Mouse (Mus musculus) gastrocnemius, adult 18-20 months (tissue): ENCODE measurements around the gene Bbs5. TPM values are rescaled to one million over a fixed set of nuclear protein-coding genes. Genes with fewer than 3 reads are reported as not detected.
"Not testable (repeated sequence)": the region's sequence is repeated elsewhere in the genome, so short reads cannot be mapped to it uniquely, and the experiment has no call there.

Experiments
- DNase-seq: peaks from one replicate; pipeline ENCODE4 v3.0.0; 2021; ENCODE audit warnings: low spot score
- total RNA-seq, 2 experiments: library from RNA; stranded (reverse); gene quantifications; 2 replicates each; pipeline ENCODE4 v1.2.3; 2021

The Bbs5 gene
- total RNA-seq, 2 experiments from 2014 or later: 3.4 TPM

DNA sequence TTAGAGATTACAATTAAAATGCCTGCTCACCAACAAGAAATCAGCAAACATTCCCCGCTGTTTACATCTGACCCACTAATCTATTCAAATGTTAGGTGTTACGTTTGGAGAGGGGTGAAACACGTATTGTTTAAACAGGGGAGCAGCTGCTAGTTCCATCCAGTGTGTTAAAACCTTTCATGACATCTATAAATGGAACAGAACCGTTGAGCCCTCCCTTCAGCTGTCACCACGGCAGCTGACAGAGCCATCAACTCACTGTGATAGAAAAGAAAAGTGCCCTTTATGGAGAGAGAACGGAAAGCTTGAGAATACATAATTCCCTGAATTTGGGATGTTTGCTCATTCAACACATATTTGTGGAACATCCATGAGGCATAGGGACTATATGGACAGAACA lies 21.4 kb downstream of the Bbs5 start:
- DNase-seq: no peak

DNA sequence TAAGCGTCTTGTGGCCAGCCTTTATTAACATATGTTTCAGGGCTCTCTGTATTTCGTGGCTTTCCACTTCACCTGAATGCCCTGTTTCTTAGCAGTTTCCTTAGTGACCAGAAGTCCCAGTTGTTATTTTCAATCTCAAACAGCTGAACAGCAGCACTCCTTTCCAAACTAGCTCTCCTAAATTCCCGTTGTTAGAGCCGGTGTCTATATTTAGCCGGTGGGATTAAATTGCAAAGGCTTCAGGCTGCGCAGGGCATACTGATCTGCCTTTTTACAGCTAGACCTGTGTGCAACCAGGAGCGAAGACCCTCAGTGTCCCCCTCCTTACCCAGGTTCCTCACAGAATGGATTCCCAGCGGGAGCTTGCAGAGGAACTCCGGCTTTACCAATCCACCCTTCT lies 22.9 kb downstream of the Bbs5 start, which contains the start of gene Klhl41:
Gene Klhl41 (plus strand): TSS at position 268 of the 400 bp plus-strand sequence.
- DNase-seq: peak; percentile 63

DNA sequence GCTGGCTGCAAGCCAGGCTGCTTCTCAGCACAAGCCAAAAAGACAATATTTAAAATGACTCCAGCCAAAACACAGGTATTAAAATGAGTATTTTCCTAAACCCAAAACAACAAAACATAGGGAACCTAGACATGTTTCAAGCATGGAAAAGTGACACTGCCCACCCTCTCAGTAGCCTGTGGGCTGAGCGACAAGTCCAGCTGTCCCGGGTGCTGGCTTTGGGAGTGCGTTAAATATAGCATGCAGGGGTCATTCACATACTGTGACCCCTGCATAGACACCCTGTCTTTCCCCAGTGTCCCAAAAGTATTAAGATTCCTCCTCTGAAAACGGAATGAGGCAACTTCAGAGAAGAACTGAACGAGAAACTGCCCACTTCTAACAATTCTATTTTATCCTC lies 26.8 kb downstream of the Bbs5 start:
- DNase-seq: peak; percentile 50

DNA sequence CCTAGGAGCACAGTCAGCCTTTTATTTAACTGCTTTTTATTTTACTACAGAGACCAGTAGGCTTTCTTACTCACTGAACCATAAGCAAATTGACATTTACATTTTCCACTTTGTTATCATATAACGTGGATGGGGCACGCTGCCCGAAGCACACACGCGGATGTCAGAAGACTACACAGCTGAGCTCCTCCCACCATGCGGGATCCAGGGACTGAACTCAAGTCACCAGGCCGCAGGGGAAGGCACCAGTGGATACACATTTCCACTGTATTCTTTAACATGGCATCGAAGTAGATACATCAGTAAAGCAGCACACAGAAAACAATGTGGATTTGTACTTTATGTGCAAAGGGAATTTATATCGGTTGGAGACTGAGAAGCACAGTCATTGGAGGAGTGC lies 28.3 kb downstream of the Bbs5 start:
- no peak for DNase-seq

- no peak for DNase-seq
Observed at GRCm38 (mm10) chr2:69676713-69677112, 29.7 kb downstream of the Bbs5 start.

DNA sequence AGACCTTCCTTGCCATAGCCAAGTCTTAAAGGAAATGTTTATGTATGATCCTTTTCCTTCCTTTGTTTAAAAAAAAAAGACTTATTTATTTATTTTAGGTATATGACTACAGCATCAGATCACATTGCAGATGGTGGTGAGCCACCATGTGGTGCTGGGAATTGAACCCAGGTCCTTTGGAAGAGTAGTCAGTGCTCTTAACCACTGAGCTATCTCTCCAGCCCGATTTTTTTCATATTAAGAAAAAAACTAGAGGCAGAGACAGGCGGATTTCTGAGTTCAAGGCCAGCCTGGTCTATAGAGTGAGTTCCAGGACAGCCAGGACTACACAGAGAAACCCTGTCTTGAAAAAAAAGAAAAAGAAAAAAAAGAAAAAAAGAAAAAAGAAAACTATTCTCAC lies 30.2 kb downstream of the Bbs5 start:
- not testable (repeated sequence) for DNase-seq

DNA sequence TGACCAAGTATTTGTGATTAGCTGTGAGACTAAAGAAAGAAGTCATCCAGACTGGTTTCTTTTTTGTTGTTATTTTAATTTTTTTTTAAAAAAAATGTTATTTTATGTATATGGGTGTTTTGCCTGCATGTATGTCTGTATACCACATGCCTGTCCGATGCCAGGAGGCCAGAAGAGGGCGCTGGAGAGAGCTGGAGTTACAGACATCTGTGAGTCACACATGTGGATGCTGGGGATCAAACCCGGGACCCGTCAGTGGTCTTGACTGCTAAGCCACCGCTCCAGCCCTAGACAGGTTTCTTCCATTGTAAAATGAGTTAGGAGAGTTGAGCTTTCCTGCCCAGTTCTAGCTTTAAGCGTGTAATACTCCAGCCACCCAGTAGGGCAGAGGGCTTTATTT lies 33.0 kb downstream of the Bbs5 start:
- no peak for DNase-seq

DNA sequence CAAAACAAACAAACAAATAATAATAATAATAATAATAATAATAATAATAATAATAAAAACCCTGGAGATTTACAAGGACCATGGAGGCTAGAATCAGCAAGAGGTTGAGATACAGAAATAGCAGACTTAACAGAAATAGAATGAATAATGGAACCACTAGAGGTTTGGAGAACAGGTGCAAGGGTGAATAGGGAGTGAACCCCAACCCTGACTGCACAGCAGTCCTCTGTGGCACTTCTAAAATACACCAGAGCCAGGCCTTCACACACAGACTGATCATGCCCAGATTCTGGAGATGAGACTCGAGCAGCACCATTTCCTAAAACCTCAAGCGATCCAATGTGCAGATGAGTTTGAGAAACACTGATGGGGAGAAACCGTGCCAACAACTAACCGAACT lies 35.0 kb downstream of the Bbs5 start:
- no peak for DNase-seq

GRCm38 (mm10) chr2:69683036-69683805 lies 36.2 kb downstream of the Bbs5 start:
- DNase-seq: no peak

DNA sequence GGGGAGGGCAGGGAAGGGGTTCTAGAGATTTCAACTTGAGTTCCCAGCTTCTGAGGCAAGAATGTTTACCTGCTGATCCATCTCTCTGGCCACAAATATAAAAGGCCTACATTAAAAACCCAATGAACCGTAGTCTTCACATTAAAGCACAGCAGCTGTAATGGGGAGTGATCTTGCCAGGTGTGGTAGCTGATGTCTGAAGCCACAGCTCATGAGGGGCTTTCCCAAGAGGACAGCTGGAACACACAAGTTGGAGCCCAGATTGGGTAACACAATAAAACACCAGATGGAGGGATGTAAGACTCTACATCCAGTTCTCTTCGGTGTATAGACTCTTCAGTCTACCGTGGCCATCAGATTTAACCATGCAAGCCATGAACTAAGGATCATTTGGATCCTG lies 37.5 kb downstream of the Bbs5 start:
- DNase-seq: no peak

GRCm38 (mm10) chr2:69690214-69690613 lies 43.2 kb downstream of the Bbs5 start:
- DNase-seq: no peak

DNA sequence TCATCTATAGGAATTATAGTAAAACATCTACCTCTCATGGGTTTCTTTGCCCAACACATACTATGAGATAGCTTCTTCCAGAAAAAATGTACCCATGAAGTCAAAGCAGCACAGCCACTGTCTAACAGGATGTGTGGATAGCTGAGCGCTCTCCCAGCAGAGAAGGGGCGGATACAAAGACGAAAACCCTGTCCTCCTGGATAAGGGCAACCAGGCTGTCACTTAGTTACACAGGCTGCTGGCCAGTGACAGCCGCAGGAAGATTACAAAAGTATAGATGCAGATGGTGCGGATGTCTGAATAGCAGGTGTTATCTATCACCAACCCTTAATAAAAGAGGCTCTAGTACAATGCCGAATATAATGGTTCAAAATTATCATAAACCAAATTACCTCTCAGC lies 43.9 kb downstream of the Bbs5 start:
- no peak for DNase-seq

DNA sequence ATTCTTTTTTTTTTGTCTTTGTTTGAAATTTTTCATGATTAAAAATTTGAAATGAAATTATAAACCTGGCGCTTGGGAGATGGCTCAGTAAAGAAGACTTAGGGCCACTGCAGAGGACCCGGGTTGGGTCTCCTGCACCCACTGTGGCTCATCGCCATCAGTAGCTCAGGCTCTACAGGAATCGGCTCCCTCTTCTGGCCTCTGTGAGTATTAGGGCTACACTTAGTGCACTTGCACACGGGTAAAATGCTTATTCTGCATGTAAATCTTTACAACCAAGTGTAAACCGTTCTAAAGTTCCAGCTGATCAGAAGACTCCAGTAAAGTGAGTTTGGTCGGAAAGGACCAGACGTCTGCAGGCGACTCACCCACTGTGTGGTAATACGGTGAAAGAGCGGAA lies 46.5 kb downstream of the Bbs5 start:
- DNase-seq: no peak

DNA sequence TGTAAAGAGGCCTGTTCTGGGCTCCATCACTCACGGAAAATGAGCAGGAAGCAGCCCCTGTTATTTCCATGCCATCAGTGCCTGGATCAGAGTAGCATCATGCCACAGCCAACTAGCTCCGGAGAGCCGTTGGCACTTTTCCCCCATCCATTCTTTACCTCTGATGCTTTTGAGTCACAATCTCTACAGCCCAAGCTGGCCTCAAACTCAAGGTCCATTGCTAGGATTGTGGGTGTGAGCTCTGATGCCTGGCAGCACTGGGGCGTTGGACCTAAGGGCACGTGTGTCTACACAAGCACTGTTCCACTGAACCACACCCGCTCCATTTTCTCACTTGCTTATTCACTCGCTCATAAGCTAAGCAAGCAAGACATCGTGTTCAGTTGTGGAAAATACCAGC lies 53.5 kb downstream of the Bbs5 start:
- DNase-seq: no peak

- no peak for DNase-seq
Observed at GRCm38 (mm10) chr2:69712171-69712570, 65.2 kb downstream of the Bbs5 start.

- peak; percentile 90 for DNase-seq
Observed at GRCm38 (mm10) chr2:69712981-69713625, 66.1 kb downstream of the Bbs5 start, which contains the start of gene Fastkd1. Fastkd1 (minus strand) TSS chr2:69713516.

DNA sequence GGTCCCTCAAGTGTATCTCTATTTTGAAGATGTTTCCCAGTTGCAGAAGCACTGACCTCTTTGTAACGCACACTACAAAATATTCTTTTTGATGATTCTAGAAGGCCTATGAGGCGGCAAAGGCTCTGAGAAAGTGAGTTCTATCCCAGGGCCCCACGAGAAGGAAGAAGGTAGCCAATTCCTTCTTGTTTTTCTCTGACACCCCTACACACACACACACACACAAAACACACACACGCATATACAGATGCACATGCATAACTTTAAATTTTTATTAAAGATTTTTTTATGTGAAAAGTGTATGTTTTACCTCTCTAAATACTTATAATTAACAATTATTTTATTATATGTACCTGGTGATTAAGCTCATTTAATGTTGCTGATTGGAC lies 66.6 kb downstream of the Bbs5 start:
- DNase-seq: no peak

GRCm38 (mm10) chr2:69714126-69714525 lies 67.2 kb downstream of the Bbs5 start:
- no peak for DNase-seq

DNA sequence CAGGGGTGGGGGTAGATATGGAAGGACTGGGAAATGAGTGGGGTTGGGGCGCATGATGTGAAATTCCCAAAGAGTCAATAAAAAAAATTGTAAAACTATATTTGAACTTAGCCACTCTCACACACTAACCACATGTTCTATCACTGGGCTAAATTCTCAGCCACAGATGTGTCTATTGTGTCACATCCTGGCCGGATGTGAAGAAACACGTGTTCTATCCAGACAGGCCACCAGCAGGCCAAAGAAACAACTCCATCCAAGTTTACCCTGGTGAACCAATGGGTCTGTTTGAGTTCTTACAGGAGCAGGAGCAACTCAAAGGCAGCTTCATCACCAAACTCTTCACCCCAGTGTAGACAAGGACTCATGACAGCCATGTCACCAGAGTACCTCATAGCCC lies 69.5 kb downstream of the Bbs5 start:
- no peak for DNase-seq
